Mouse (Mus musculus) forebrain, embryonic 16.5 days (tissue): Measurements from ENCODE around the gene Kcnh1. TPM values are rescaled to one million over a fixed set of nuclear protein-coding genes. Genes with fewer than 3 reads are reported as not detected.

Experiments used
- ATAC-seq: fragments of 200-750 bp; cut with Nextera tagmentation; 2 replicates; pipeline ENCODE4 v1.8.0; 2017; ENCODE audit warnings: mild to moderate bottlenecking, moderate library complexity
- H3K27ac ChIP-seq: fragments of 300-500 bp; sonication (generic); 2 replicates; pipeline ENCODE4 v1.5.1; 2014; ENCODE audit warnings: low read length, control low read depth
- H3K27me3 ChIP-seq: fragments of 300-500 bp; sonication (generic); replicated peaks from 2 replicates; pipeline ENCODE4 v1.6.1; 2014; ENCODE audit warnings: low read length; ENCODE audit not compliant: control insufficient read depth, insufficient read depth
- H3K36me3 ChIP-seq: fragments of 300-500 bp; sonication (generic); 2 replicates; pipeline ENCODE4 v1.6.1; 2014; ENCODE audit not compliant: control insufficient read depth, insufficient read depth
- H3K4me1 ChIP-seq: fragments of 300-500 bp; sonication (generic); replicated peaks from 2 replicates; pipeline ENCODE4 v1.6.1; 2014; ENCODE audit warnings: low read length; ENCODE audit not compliant: control insufficient read depth, insufficient read depth
- H3K4me2 ChIP-seq: fragments of 300-500 bp; sonication (generic); 2 replicates; pipeline ENCODE4 v1.6.1; 2014; ENCODE audit warnings: mild to moderate bottlenecking, low read length, control low read depth
- H3K4me3 ChIP-seq: fragments of 300-500 bp; sonication (generic); replicated peaks from 2 replicates; pipeline ENCODE4 v1.5.1; 2014; ENCODE audit warnings: mild to moderate bottlenecking, low read length, control low read depth
- H3K9ac ChIP-seq: fragments of 300-500 bp; sonication (generic); replicated peaks from 2 replicates; pipeline ENCODE4 v1.6.1; 2014; ENCODE audit warnings: low read depth, low read length, control low read depth
- H3K9me3 ChIP-seq: fragments of 300-500 bp; sonication (generic); 2 replicates; pipeline ENCODE4 v1.6.1; 2016; ENCODE audit warnings: low read length; ENCODE audit not compliant: control insufficient read depth
- WGBS: fragments of 180-500 bp; shearing (Covaris S2); extraction: QIAGEN DNeasy Blood & Tissue Kit; methylation state at CpG from one replicate; pipeline ENCODE4 v1.1.7; 2014; 5-methylcytosine and 5-hydroxymethylcytosine counted together
- polyA plus RNA-seq: library from polyadenylated mRNA; unstranded; fragments of >200 nt; fragmentation: Nextera tagmentation; extraction: Ambion mirVana; gene quantifications from 2 replicates; pipeline ENCODE4 v1.2.1, GENCODE M21; 2015

Kcnh1 gene
- polyA plus RNA-seq, 1 experiment from 2014 or later, result 3.0 TPM

- Histone ChIP-seq H3K36me3 (no peaks in the 10 kb centered on the region), H3K9ac (no peak overlapping the region), H3K4me3 (no peak overlapping the region), H3K4me2 (no peak overlapping the region), H3K27ac (no peak overlapping the region), H3K9me3 (no peaks in the 10 kb centered on the region), H3K27me3 (no peaks in the 10 kb centered on the region), H3K4me1 (peaks cover 14% of the 10 kb centered on the region)
- WGBS, result 23% methylated on average over 6 of the region's 6 CpGs
- ATAC-seq, result 0 out of 2 replicates have a peak, but pooled peaks have one; percentile 26
These were observed 248.7 kb downstream of the Kcnh1 start for GRCm38 (mm10) chr1:192439151-192439837.

GRCm38 (mm10) chr1:192442772-192443445 lies 252.3 kb downstream of the Kcnh1 start:
- H3K27ac ChIP-seq, result no peak overlapping the region; the same call in 1 of the 2 replicates

GRCm38 (mm10) chr1:192443998-192444657 lies 253.6 kb downstream of the Kcnh1 start:
- peak; percentile 54 for ATAC-seq
- Histone ChIP-seq H3K9ac (no peak overlapping the region), H3K4me1 (peaks cover 22% of the 10 kb centered on the region), H3K27ac (peak overlapping the region; percentile 13), H3K27me3 (no peaks in the 10 kb centered on the region), H3K36me3 (no peaks in the 10 kb centered on the region), H3K4me3 (no peak overlapping the region), H3K9me3 (no peaks in the 10 kb centered on the region), H3K4me2 (peak overlapping the region; percentile 18)
- WGBS, result 51% methylated on average over 20 of the region's 20 CpGs

More at GRCm38 (mm10) chr1:192442772-192443445, 252.3 kb downstream of the Kcnh1 start:
- no peaks in the 10 kb centered on the region for H3K36me3 ChIP-seq
- H3K4me1 ChIP-seq, result peaks cover 22% of the 10 kb centered on the region
- 94% methylated on average over 5 of the region's 5 CpGs for WGBS
- no peaks in the 10 kb centered on the region for H3K27me3 ChIP-seq
- no peak for ATAC-seq
- H3K9me3 ChIP-seq, result no peaks in the 10 kb centered on the region
- no peak overlapping the region for H3K4me2 ChIP-seq
- H3K4me3 ChIP-seq, result no peak overlapping the region
- no peak overlapping the region for H3K9ac ChIP-seq

GRCm38 (mm10) chr1:192444658-192445447 lies 254.3 kb downstream of the Kcnh1 start:
- Histone ChIP-seq H3K4me3 (no peak overlapping the region), H3K4me1 (peaks cover 17% of the 10 kb centered on the region; the same call in 1 of the 2 replicates), H3K9ac (no peak overlapping the region), H3K27ac (peak overlapping the region; percentile 52), H3K27me3 (no peaks in the 10 kb centered on the region), H3K4me2 (peak overlapping the region; percentile 18), H3K36me3 (no peaks in the 10 kb centered on the region), H3K9me3 (no peaks in the 10 kb centered on the region)
- peak; percentile 88 for ATAC-seq
- 20% methylated on average over 7 of the region's 7 CpGs for WGBS

- Histone ChIP-seq H3K36me3 (no peaks in the 10 kb centered on the region), H3K27me3 (no peaks in the 10 kb centered on the region), H3K9me3 (no peaks in the 10 kb centered on the region), H3K27ac (no peak overlapping the region), H3K4me3 (no peak overlapping the region), H3K4me1 (peaks cover 17% of the 10 kb centered on the region; the same call in 1 of the 2 replicates), H3K4me2 (no peak overlapping the region), H3K9ac (no peak overlapping the region)
- 67% methylated on average over 5 of the region's 5 CpGs for WGBS
- no peak for ATAC-seq
These were observed 255.6 kb downstream of the Kcnh1 start for GRCm38 (mm10) chr1:192446158-192446557.

- Histone ChIP-seq H3K27me3 (no peaks in the 10 kb centered on the region), H3K9me3 (no peaks in the 10 kb centered on the region), H3K4me1 (peaks cover 17% of the 10 kb centered on the region; the same call in 1 of the 2 replicates), H3K4me3 (no peak overlapping the region), H3K27ac (no peak overlapping the region), H3K9ac (no peak overlapping the region), H3K4me2 (no peak overlapping the region), H3K36me3 (no peaks in the 10 kb centered on the region)
- WGBS, result 62% methylated on average over 2 of the region's 2 CpGs
- no peak for ATAC-seq
These were observed 257.1 kb downstream of the Kcnh1 start for GRCm38 (mm10) chr1:192447666-192448065.

GRCm38 (mm10) chr1:192448512-192448911 lies 257.9 kb downstream of the Kcnh1 start:
- H3K4me2 ChIP-seq, result no peak overlapping the region
- no peaks in the 10 kb centered on the region for H3K9me3 ChIP-seq
- no peak overlapping the region for H3K9ac ChIP-seq
- ATAC-seq, result no peak
- no peak overlapping the region for H3K4me3 ChIP-seq
- H3K27me3 ChIP-seq, result no peaks in the 10 kb centered on the region
- WGBS, result 85% methylated on average over 1 of the region's 1 CpGs
- H3K36me3 ChIP-seq, result no peaks in the 10 kb centered on the region
- H3K27ac ChIP-seq, result no peak overlapping the region
- H3K4me1 ChIP-seq, result peaks cover 16% of the 10 kb centered on the region; the same call in 1 of the 2 replicates

GRCm38 (mm10) chr1:192449572-192450351 lies 259.2 kb downstream of the Kcnh1 start:
- 48% methylated on average over 4 of the region's 4 CpGs for WGBS

More at GRCm38 (mm10) chr1:192449572-192450351, 259.2 kb downstream of the Kcnh1 start:
- no peak for ATAC-seq
- no peak overlapping the region for H3K4me2 ChIP-seq
- H3K4me3 ChIP-seq, result no peak overlapping the region
- H3K9me3 ChIP-seq, result no peaks in the 10 kb centered on the region
- no peaks in the 10 kb centered on the region for H3K36me3 ChIP-seq
- no peak overlapping the region for H3K9ac ChIP-seq
- H3K27ac ChIP-seq, result no peak overlapping the region
- no peaks in the 10 kb centered on the region for H3K27me3 ChIP-seq
- peaks cover 4% of the 10 kb centered on the region; the same call in 1 of the 2 replicates for H3K4me1 ChIP-seq
